Mouse (Mus musculus): ENCODE data around the gene Magi2. TPM values are rescaled to one million over a fixed set of nuclear protein-coding genes. Genes with fewer than 3 reads are reported as not detected.

Gene Magi2
- polyA plus RNA-seq, 1 experiment from 2014 or later, result 39.5 TPM

- no peak overlapping the region for H3K4me3 ChIP-seq (replicated peaks)
- H3K27ac ChIP-seq (replicated peaks), result no peak overlapping the region
- H3K9ac ChIP-seq (replicated peaks), result no peak overlapping the region
- H3K27me3 ChIP-seq (replicated peaks), result no peaks in the 10 kb centered on the region
- H3K9me3 ChIP-seq (replicated peaks), result no peaks in the 10 kb centered on the region
- H3K4me2 ChIP-seq, result no peak overlapping the region
- H3K4me1 ChIP-seq, result no peaks in the 10 kb centered on the region
- H3K36me3 ChIP-seq, result no peaks in the 10 kb centered on the region
- no peak for ATAC-seq (ENCODE audit: low FRiP score)
- 73% methylated on average over 2 of the region's 2 CpGs for WGBS
Observed at GRCm38 (mm10) chr5:20213299-20213698, 986.5 kb downstream of the Magi2 start.

GRCm38 (mm10) chr5:20226471-20227210 is 999.8 kb downstream of the Magi2 start:
- H3K9me3 ChIP-seq (replicated peaks), result no peaks in the 10 kb centered on the region
- no peak overlapping the region for H3K27ac ChIP-seq (replicated peaks)
- ATAC-seq (ENCODE audit: low FRiP score), result no peak
- H3K4me1 ChIP-seq, result peaks cover 19% of the 10 kb centered on the region
- no peaks in the 10 kb centered on the region for H3K27me3 ChIP-seq (replicated peaks)
- no peak overlapping the region for H3K9ac ChIP-seq (replicated peaks)
- H3K36me3 ChIP-seq, result no peaks in the 10 kb centered on the region
- 91% methylated on average over 6 of the region's 6 CpGs for WGBS
- H3K4me2 ChIP-seq, result no peak overlapping the region
- no peak overlapping the region for H3K4me3 ChIP-seq (replicated peaks)

GRCm38 (mm10) chr5:20227912-20228762 is 1001.3 kb downstream of the Magi2 start:
- H3K9ac ChIP-seq (replicated peaks), result 0 out of 2 replicates have a peak overlapping the region, but pooled peaks have one; percentile 17
- H3K4me1 ChIP-seq, result peaks cover 19% of the 10 kb centered on the region
- no peaks in the 10 kb centered on the region for H3K27me3 ChIP-seq (replicated peaks)
- peak; percentile 60; the same call in 1 of the 2 replicates for ATAC-seq (ENCODE audit: low FRiP score)
- H3K27ac ChIP-seq (replicated peaks), result peak overlapping the region; percentile 72
- H3K9me3 ChIP-seq (replicated peaks), result no peaks in the 10 kb centered on the region
- H3K36me3 ChIP-seq, result no peaks in the 10 kb centered on the region
- H3K4me2 ChIP-seq, result peak overlapping the region; percentile 44
- H3K4me3 ChIP-seq (replicated peaks), result peak overlapping the region; percentile 30
- 25% methylated on average over 16 of the region's 16 CpGs for WGBS

- H3K4me3 ChIP-seq (replicated peaks), result no peak overlapping the region
- 56% methylated on average over 3 of the region's 3 CpGs for WGBS
- H3K9me3 ChIP-seq (replicated peaks), result no peaks in the 10 kb centered on the region
- H3K9ac ChIP-seq (replicated peaks), result no peak overlapping the region
- ATAC-seq (ENCODE audit: low FRiP score), result no peak
- H3K4me2 ChIP-seq, result no peak overlapping the region
- no peak overlapping the region for H3K27ac ChIP-seq (replicated peaks)
- H3K36me3 ChIP-seq, result no peaks in the 10 kb centered on the region
- H3K27me3 ChIP-seq (replicated peaks), result no peaks in the 10 kb centered on the region
- peaks cover 12% of the 10 kb centered on the region for H3K4me1 ChIP-seq
Observed at GRCm38 (mm10) chr5:20231908-20232307, 1005.1 kb downstream of the Magi2 start.

- no peak overlapping the region for H3K9ac ChIP-seq (replicated peaks)
- H3K27me3 ChIP-seq (replicated peaks), result no peaks in the 10 kb centered on the region
- no peak overlapping the region for H3K4me2 ChIP-seq
- peaks cover 3% of the 10 kb centered on the region; the same call in 1 of the 2 replicates for H3K4me1 ChIP-seq
- H3K9me3 ChIP-seq (replicated peaks), result no peaks in the 10 kb centered on the region
- no peak overlapping the region for H3K4me3 ChIP-seq (replicated peaks)
- ATAC-seq (ENCODE audit: low FRiP score), result no peak
- no peaks in the 10 kb centered on the region for H3K36me3 ChIP-seq
- H3K27ac ChIP-seq (replicated peaks), result no peak overlapping the region; the same call in 1 of the 2 replicates
- WGBS, result 74% methylated on average over 2 of the region's 2 CpGs
Observed at GRCm38 (mm10) chr5:20241523-20241922, 1014.7 kb downstream of the Magi2 start.

- no peak overlapping the region for H3K9ac ChIP-seq (replicated peaks)
- H3K27me3 ChIP-seq (replicated peaks), result no peaks in the 10 kb centered on the region
- H3K36me3 ChIP-seq, result no peaks in the 10 kb centered on the region
- ATAC-seq (ENCODE audit: low FRiP score), result no peak
- no peaks in the 10 kb centered on the region for H3K9me3 ChIP-seq (replicated peaks)
- no peak overlapping the region for H3K4me3 ChIP-seq (replicated peaks)
- H3K4me1 ChIP-seq, result peaks cover 3% of the 10 kb centered on the region; the same call in 1 of the 2 replicates
- H3K4me2 ChIP-seq, result no peak overlapping the region
- H3K27ac ChIP-seq (replicated peaks), result no peak overlapping the region
Observed at GRCm38 (mm10) chr5:20242496-20242895, 1015.7 kb downstream of the Magi2 start.

GRCm38 (mm10) chr5:20249382-20249781 is 1022.5 kb downstream of the Magi2 start:
- H3K4me3 ChIP-seq (replicated peaks), result no peak overlapping the region
- no peaks in the 10 kb centered on the region for H3K27me3 ChIP-seq (replicated peaks)
- peaks cover 3% of the 10 kb centered on the region; the same call in 1 of the 2 replicates for H3K4me1 ChIP-seq
- 76% methylated on average over 6 of the region's 6 CpGs for WGBS
- H3K9me3 ChIP-seq (replicated peaks), result no peaks in the 10 kb centered on the region
- no peak for ATAC-seq (ENCODE audit: low FRiP score)
- H3K36me3 ChIP-seq, result no peaks in the 10 kb centered on the region
- no peak overlapping the region for H3K27ac ChIP-seq (replicated peaks)
- no peak overlapping the region for H3K9ac ChIP-seq (replicated peaks)
- H3K4me2 ChIP-seq, result no peak overlapping the region

GRCm38 (mm10) chr5:20251541-20251940 is 1024.7 kb downstream of the Magi2 start:
- H3K4me3 ChIP-seq (replicated peaks), result no peak overlapping the region
- H3K9ac ChIP-seq (replicated peaks), result no peak overlapping the region
- no peaks in the 10 kb centered on the region for H3K36me3 ChIP-seq
- H3K4me2 ChIP-seq, result no peak overlapping the region
- no peaks in the 10 kb centered on the region for H3K27me3 ChIP-seq (replicated peaks)
- H3K9me3 ChIP-seq (replicated peaks), result no peaks in the 10 kb centered on the region
- ATAC-seq (ENCODE audit: low FRiP score), result no peak
- H3K27ac ChIP-seq (replicated peaks), result no peak overlapping the region
- H3K4me1 ChIP-seq, result no peaks in the 10 kb centered on the region
- WGBS, result 91% methylated on average over 6 of the region's 6 CpGs

GRCm38 (mm10) chr5:20256150-20256868 is 1029.5 kb downstream of the Magi2 start:
- no peak overlapping the region for H3K4me3 ChIP-seq (replicated peaks)
- no peak overlapping the region for H3K9ac ChIP-seq (replicated peaks)
- no peaks in the 10 kb centered on the region for H3K36me3 ChIP-seq
- 88% methylated on average over 3 of the region's 3 CpGs for WGBS
- no peak for ATAC-seq (ENCODE audit: low FRiP score)
- H3K9me3 ChIP-seq (replicated peaks), result no peaks in the 10 kb centered on the region
- H3K4me2 ChIP-seq, result no peak overlapping the region
- no peak overlapping the region for H3K27ac ChIP-seq (replicated peaks)
- no peaks in the 10 kb centered on the region for H3K27me3 ChIP-seq (replicated peaks)
- no peaks in the 10 kb centered on the region for H3K4me1 ChIP-seq

- WGBS, result 73% methylated on average over 2 of the region's 2 CpGs
- Histone ChIP-seq H3K27me3 (replicated peaks) (no peaks in the 10 kb centered on the region), H3K9me3 (replicated peaks) (no peaks in the 10 kb centered on the region), H3K4me2 (no peak overlapping the region), H3K4me3 (replicated peaks) (no peak overlapping the region), H3K36me3 (no peaks in the 10 kb centered on the region), H3K9ac (replicated peaks) (no peak overlapping the region), H3K27ac (replicated peaks) (0 out of 2 replicates have a peak overlapping the region, but pooled peaks have one; percentile 13), H3K4me1 (no peaks in the 10 kb centered on the region)
- ATAC-seq (ENCODE audit: low FRiP score), result no peak
Observed at GRCm38 (mm10) chr5:20256933-20257332, 1030.1 kb downstream of the Magi2 start.

GRCm38 (mm10) chr5:20257419-20257818 is 1030.6 kb downstream of the Magi2 start:
- no peak overlapping the region for H3K4me3 ChIP-seq (replicated peaks)
- H3K4me1 ChIP-seq, result no peaks in the 10 kb centered on the region
- no peaks in the 10 kb centered on the region for H3K9me3 ChIP-seq (replicated peaks)
- H3K9ac ChIP-seq (replicated peaks), result no peak overlapping the region
- 85% methylated on average over 4 of the region's 4 CpGs for WGBS
- H3K4me2 ChIP-seq, result no peak overlapping the region
- H3K27ac ChIP-seq (replicated peaks), result no peak overlapping the region
- no peaks in the 10 kb centered on the region for H3K36me3 ChIP-seq
- H3K27me3 ChIP-seq (replicated peaks), result no peaks in the 10 kb centered on the region
- ATAC-seq (ENCODE audit: low FRiP score), result no peak

Data from neural tube, embryonic 15.5 days (tissue).